Mouse (Mus musculus) central nervous system, embryonic 18 days (tissue): ENCODE data around the gene Gm21876. TPM values are rescaled to one million over a fixed set of nuclear protein-coding genes. Genes with fewer than 3 reads are reported as not detected.

Source experiments
- polyA plus RNA-seq: library from polyadenylated mRNA; depleted of rRNA; stranded (reverse); fragments of >200 nt; gene quantifications from 2 replicates; pipeline ENCODE4 v1.2.3, GENCODE M21; 2012; rRNA removed

The Gm21876 gene
- polyA plus RNA-seq, result not detected in 2 replicates

DNA sequence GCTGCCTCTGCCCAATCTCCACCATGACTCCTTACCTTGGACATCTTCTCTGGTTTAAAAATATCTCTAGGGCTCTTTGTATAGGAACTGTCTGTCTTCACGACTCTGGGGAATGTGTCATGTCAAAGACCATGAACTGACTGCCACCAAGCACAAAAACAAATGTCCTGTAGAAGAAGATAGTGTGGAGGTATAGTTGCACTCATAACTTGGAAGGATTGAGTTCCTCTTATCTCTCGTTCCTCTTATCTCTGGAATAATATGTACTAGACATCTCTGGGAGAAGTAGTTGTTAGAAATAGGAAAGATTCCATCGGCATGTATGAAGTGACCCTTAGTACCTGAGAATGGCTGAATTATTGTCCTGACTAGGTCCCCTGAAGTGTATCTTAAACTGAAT lies at the start of gene Gm21876:
Gene Gm21876, minus strand, starts transcription at position 101 of the 400 bp plus-strand sequence.

Other genes starting within 250 kb of the Gm21876 start
- gene Cfp, start 244.1 kb downstream of the Gm21876 start, polyA plus RNA-seq, result 23.3 and 24.3 TPM in 2 replicates
- 32.2 and 35.8 TPM in 2 replicates for gene Elk1, start 225.0 kb downstream of the Gm21876 start, polyA plus RNA-seq
- 14.9 and 15.6 TPM in 2 replicates for gene Uxt, start 213.6 kb downstream of the Gm21876 start, polyA plus RNA-seq
- gene Zfp182, start 113.3 kb downstream of the Gm21876 start, polyA plus RNA-seq, result 9.3 and 10.8 TPM in 2 replicates
- not detected in 2 replicates for gene Spaca5, start 107.2 kb downstream of the Gm21876 start, polyA plus RNA-seq
- 2.0 and 2.1 TPM in 2 replicates for gene Zfp300, start 86.1 kb downstream of the Gm21876 start, polyA plus RNA-seq
- not detected in 2 replicates for gene Ssxa1, start 59.8 kb downstream of the Gm21876 start, polyA plus RNA-seq